Mouse (Mus musculus) T-helper 17 cell (primary cell): ENCODE data around the gene Amotl2.

Source experiments
- in situ Hi-C, 2 experiments: fragments of 300-600 bp; cut with MboI, MseI; formaldehyde crosslinking; loops; 1 replicate in 1 of 2; 2 replicates in 1 of 2; pipeline ENCODE4 v1.15.1; 2025; ENCODE audit warnings: high pct_unique_total_duplicates in 2 of 2

Gene Amotl2

DNA sequence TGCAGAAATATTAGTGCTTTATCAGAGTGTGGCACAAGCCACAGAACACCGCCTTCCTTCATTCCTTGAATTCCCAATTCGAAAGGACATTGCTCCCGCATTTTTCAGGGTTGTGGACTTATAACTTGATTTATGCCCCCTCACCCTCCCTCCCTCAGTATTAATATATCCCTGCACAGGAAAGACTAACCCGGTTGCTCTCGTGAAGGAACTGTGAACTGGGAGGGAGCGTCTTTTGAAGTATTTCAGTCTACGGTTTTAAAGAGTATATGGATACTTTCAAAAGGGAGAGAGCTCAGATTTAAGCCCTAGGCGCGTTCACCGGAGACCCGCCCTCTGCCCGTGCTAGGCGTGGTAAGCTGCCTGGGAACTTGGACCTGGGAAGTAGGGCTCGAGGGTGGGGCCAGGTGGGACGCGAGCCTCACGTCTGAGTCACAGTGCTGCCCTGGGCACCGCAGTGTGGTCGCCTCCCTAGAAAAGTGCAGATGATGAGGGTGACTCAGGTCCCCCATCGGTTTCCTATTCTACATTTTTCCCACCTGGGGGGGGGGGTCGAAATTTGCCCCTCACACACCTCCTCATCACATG lies 54.9 kb downstream of the Amotl2 start:
- in situ Hi-C loops, result no loop called here

DNA sequence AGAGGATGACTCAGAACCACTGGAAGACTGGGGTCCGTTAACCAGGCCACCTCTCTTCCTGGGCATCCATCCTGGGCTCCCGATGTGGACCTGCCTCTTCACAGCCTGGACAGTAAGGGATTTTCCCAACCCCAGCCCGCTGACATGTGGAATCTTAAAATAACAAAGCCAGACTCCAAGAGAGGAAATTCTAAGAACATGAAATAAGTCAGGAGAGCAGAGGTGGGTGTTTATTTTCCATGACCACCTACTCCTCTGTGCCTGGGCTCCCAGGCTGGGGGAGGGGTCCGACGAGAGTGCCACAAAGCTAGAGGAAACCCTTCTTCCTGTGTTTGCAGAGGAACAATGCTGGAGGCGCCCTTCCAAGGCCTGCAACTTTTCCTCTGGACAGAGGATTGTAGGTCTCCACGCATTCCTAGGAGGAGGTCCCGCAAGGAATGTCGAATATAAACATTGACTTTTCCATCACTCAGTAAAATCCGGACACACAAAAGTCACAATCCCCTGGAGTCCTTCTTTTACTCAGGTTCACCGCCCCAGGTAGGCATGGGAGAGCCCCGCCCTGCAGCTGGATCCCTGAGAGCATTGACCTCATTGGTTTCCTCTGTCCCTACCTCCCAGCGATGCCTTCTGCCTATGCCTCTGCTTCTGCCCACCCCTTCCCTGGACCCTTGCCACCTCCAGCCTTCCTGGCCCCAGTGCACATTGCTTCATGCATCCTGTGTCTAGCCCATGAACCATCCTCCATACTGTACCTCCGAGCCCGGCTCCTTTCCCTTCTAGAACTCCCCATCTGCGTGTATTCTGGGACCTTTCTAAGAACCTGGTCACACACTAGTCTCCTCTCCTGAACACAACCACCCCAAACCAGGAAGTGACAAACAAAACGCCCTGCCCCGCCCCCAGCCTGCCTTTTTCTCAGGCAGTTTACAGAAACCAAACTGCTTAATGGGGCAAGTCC lies 61.4 kb downstream of the Amotl2 start:
- in situ Hi-C loops, result loop anchor here in 1 of 2 experiments (5.0 kb wide), 1 partner anchor 141 kb away; no protein-coding TSS in a partner anchor

DNA sequence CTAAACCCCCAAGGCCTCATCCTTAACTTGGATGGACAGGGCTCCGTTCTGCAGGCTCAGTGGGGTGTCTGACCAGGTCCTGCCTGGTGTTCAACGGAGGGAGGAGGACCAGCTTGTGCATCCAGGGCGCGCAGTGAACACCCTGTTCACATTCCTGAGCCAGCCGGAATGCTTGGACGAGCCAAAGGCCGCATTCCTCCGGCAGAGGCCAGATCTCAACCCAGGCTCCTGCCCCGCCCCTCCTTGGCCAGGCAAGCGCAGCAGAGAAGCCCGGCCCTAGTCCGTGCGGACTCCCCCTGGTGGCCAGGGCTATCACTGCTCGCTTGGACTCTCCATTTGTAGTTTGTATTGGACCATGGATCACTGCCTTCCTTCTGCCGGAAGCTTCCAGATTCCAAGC lies 63.0 kb downstream of the Amotl2 start:
- in situ Hi-C loops, result loop anchor here in 1 of 2 experiments (5.0 kb wide), 1 partner anchor 142 kb away; no protein-coding TSS in a partner anchor
